Mouse (Mus musculus): Measurements from ENCODE around the gene Gm20075.
"Not testable (repeated sequence)": the region's sequence is repeated elsewhere in the genome, so short reads cannot be mapped to it uniquely, and the experiment has no call there.

Gm20075 gene

GRCm38 (mm10) chr13:96081276-96081675, at the start of gene Gm20075:
Gene Gm20075, minus strand, starts transcription at chr13:96081376.
- DNase-seq (ENCODE audit: low spot score in 2 of 2) = not testable (repeated sequence)

- no peak for DNase-seq (ENCODE audit: low spot score in 2 of 2)
Observed at GRCm38 (mm10) chr13:96129081-96129480, 47.9 kb upstream of the Gm20075 start.

GRCm38 (mm10) chr13:96126669-96127068, 45.5 kb upstream of the Gm20075 start:
- DNase-seq (ENCODE audit: low spot score in 2 of 2) = no peak

DNA sequence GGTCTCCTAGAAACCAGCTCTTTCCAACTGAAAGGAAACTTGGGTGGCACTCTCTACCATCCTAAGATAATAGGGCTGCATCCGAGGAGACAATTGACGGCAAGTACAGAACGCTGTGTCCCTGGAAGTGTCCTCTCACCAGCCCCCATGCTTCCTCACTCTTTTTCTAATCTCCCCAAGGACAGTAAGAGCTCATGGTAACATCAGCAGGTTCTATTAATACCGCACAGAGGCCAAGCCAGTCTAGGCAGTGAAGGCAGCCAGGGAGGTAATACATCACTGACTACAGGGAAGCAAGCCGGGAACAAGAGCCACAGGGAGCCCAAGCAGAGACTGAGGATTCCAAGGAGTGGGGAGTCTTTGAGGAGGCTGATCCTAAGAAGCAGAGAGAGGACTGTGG, 43.8 kb upstream of the Gm20075 start:
- DNase-seq (ENCODE audit: low spot score in 2 of 2) = no peak

DNA sequence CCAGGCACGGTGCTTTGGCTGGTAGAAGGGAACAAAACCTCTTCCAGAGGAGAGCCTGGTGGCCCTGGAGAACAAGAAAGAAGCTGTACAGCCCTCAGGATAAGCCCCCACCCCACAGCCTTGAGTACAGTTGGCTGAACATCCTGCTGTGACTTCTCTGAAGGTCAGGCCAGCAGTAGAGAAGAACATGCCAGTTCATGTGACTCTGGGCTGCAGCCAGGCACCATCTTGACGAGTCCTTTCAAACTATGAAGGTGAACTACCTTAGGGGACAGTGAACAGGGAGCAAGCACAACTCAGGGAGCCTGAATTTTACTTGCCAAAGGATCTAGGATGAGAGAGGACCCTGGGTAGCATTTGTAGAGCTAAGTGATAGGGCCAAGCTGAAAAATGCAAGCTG, 31.5 kb upstream of the Gm20075 start:
- DNase-seq (ENCODE audit: low spot score in 2 of 2) = no peak

GRCm38 (mm10) chr13:96110767-96111166, 29.6 kb upstream of the Gm20075 start:
- DNase-seq (ENCODE audit: low spot score in 2 of 2) = no peak

DNA sequence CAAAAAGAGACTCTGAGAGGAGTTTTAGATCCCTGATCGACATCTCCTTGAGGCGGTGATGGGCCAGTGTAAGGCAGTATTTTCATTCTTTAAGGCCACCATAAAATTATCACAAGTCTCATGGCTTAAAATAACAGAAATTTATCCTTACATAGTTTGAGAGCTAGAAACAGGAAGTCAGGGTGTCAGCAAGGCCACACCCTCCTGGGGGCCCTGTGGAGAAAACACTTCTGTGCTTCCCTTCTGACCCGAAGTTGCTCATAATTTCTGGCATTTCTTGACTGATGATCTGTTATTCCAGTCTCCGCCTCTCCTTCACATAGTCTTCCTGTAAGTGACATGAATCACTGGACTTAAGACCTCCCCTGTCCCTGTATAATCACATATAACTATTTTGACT, 25.2 kb upstream of the Gm20075 start:
- no peak for DNase-seq (ENCODE audit: low spot score in 2 of 2)

GRCm38 (mm10) chr13:96090929-96091328, 9.8 kb upstream of the Gm20075 start:
- no peak for DNase-seq (ENCODE audit: low spot score in 2 of 2)

DNA sequence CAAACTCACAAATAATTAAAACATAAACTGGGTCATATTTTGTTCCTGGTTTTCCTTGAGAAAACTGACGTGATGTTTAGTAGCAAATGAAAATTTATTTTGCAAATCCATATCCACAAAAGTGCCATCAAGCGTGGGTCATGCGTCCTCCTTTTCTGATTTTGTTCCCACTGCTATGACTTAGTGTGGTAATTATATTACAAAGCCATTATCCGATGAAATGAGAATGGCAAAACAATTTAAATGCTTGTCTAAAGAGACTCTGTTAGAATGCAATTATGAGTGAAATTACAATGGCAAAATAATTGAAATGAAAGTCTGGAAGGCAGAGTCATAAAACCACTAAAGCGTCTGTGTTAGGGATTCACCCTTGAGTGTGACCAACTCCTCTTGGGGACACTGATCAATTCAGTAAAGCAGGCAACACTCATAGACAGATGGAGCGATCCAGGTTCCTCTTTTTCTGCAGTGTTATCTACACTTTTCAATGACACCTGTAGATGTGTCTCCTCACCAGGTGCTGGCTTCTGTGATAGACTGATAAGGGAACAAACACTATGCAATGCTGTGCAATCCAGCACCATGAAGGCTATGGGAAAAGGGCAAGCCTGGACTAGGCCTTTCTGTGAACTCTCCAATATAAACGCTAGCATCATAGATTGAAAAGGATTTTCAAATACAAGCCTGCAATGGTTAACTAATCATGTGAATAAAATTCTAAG, 4.6 kb upstream of the Gm20075 start:
- no peak for DNase-seq (ENCODE audit: low spot score in 2 of 2)

DNA sequence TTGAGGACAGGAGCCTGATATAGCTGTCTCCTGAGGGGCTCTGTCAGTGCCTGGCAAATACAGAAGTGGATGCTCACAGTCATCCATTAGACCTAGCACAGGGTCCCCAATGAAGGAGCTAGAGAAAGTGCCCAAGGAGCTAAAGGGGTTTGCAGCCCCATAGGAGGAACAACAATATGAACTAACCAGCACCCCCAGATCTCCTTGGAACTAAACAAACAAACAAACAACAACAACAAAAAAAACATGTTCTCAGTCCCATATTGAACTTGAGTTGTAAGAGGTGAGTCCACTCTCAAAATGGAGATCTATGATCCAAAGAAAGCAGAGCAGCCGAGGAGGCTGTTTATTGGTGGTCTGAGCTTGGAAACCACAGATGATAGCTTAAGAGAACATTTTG, 578 bp upstream of the Gm20075 start, which contains the start of gene Gm17190:
Gene Gm17190, plus strand, starts transcription at position 301 of the 400 bp plus-strand sequence.
- not testable (repeated sequence) for DNase-seq (ENCODE audit: low spot score in 2 of 2)

DNA sequence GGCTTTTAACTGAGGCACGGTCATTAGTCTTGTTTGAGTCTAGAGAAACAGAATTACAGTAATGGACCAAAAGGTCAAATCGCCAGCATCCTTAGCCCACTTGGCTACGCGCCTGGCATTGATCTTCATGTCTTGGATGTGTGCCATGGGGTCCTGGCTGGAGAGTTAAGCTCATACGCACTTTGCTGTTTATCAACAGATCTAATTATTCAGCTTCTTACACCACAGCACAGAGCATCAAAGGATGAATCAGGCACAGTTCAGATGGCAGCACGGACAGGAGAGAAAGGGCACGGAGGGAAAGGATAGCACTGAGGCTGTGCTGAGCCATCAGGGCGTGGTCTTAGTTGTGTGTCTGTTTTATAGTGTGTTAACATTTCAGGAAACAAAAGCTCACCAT, 7.6 kb downstream of the Gm20075 start:
- peak in 1 of 2 experiments; percentile 1 for DNase-seq (ENCODE audit: low spot score in 2 of 2)

- DNase-seq (ENCODE audit: low spot score in 2 of 2) = no peak
Observed at GRCm38 (mm10) chr13:96052755-96053154, 28.4 kb downstream of the Gm20075 start.

GRCm38 (mm10) chr13:96045396-96045795, 35.8 kb downstream of the Gm20075 start:
- no peak for DNase-seq (ENCODE audit: low spot score in 2 of 2)

DNA sequence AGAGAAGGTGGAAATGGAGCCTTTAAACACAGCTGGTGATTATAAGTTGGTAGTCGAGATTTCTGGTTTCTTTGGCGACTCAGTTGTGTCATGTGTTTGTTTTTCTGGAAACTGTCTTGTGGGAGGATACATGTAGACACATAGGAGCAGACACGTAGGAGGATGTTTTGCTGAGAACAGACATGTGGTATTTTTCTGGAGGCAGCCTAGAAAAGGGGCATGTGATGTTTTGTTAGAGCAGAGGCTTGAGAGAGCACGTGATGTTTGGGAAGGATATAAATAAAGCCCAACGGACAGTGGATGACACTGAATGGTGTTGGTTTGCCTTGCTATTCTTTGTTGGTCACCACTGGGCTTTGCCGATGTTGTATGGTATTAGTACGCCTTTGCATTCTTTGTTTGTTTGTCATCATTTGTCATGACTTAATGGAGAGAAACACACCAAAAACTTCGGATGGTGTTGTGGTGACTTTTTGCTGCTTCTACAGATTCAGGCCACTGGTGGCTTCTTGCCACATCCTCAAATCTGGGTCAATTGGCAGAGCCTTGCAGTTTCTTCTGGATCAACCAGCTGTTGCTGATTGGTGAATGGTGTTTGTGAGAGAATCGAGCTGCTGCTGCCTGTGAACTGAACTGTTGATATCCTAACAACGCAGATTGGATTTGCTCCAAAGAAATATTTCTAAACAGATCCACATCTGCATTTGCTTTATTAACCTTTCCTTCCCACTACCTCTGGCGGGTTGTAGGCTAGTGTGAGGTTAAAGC, 40.7 kb downstream of the Gm20075 start:
- DNase-seq (ENCODE audit: low spot score in 2 of 2) = no peak

DNA sequence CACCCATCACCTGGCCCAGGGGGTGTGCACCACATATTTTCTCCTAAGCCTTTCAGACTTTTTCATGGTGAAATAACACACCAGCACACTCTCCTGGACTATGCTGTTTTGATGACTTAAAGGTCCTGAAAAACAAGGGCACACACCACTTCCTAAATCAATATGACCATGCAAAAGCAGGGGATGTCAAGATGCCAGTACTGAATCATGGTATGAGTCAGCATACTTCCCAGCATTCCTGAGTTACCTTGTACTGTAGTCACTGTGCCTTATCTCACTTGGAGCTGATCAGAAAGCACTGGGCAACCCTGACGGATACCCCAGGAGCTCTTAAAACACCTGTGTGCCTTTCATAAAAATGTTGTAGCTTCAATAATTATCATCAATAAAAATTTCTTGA, 41.6 kb downstream of the Gm20075 start:
- no peak for DNase-seq (ENCODE audit: low spot score in 2 of 2)

- DNase-seq (ENCODE audit: low spot score in 2 of 2) = peak in 1 of 2 experiments; percentile 70
Observed at GRCm38 (mm10) chr13:96030368-96031223, 50.6 kb downstream of the Gm20075 start.

Data from cerebellum, postnatal 4 days (tissue).